ENCODE assay signal across 8 mouse cellular contexts in the genomic region with DNA sequence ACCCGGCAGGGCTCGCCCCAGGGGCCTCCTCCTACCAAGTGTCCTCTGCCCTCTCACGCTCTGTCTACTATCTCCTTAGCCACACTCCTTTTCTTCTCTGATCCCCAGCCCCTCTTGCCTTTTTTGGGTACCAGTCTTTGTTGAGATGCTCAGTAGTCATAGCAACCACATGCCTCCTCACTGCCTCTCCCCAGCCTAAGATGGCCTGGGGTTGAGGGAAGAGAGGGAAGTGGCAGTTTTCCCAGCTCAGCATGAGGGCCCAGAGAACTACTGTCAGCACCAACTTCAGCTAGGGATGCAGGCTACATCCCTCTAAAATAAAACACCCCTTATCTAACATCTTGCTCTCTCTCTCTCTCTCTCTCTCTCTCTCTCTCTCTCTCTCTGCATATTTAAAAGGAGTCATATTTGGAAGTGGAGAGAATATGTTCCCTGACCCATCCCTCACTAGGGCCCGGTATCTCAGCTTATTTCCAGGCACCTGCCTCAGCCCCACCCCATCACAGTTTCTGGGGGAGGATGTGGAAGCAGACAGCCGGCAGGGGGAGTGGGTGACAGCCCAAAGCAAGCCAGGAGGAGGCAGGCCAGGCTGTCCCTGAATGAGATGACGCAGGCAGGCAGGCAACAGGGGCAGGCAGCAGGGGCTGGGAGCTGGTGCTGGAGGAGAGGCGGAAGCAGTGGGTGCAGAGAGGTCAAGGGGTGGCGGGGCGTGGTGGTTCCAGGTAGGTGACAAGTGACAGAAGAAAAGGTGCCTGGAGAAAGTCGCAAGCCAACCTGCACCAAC. TPM values are rescaled to one million over a fixed set of nuclear protein-coding genes. Genes with fewer than 3 reads are reported as not detected.
A peak's percentile ranks its signal among the peaks of the same experiment; 100 is the strongest.
DNase-seq lines count a peak whose midpoint lies in the region; ATAC-seq lines count a peak whose summit lies in the region.

No protein-coding gene starts in this region.

- H3K9ac ChIP-seq in intestine, embryonic 15.5 days, result no peak overlapping the region

- WGBS in forebrain, embryonic 10.5 days, result 21% methylated on average over 10 of the region's 10 CpGs
- 36% methylated on average over 10 of the region's 10 CpGs for WGBS in intestine, embryonic 15.5 days

- peak; percentile 29 for DNase-seq in kidney, postnatal 14 days
- DNase-seq in kidney, adult 11 months, result no peak
- DNase-seq in MN1 (ENCODE audit: low spot score), result peak; percentile 73
- DNase-seq in forebrain, embryonic 10.5 days (ENCODE audit: extremely low spot score, low spot score), result no peak
- DNase-seq in lung, postnatal 36 days, result peak; percentile 58
- DNase-seq in splenic B cell, adult 2 months (ENCODE audit: low read depth, low spot score), result peak; percentile 64
- DNase-seq in heart, adult 9 months (ENCODE audit: low spot score in 2 of 2), result no peak

- H3K4me1 ChIP-seq in forebrain, embryonic 10.5 days, result peaks cover 59% of the 10 kb centered on the region
- H3K4me1 ChIP-seq in intestine, embryonic 15.5 days (replicated peaks), result peaks cover 25% of the 10 kb centered on the region

- H3K9me3 ChIP-seq in forebrain, embryonic 10.5 days, result no peaks in the 10 kb centered on the region
- H3K9me3 ChIP-seq in intestine, embryonic 15.5 days, result no peaks in the 10 kb centered on the region

- peak overlapping the region; percentile 22 for H3K4me3 ChIP-seq in forebrain, embryonic 10.5 days
- H3K4me3 ChIP-seq in intestine, embryonic 15.5 days (replicated peaks), result no peak overlapping the region

- peak overlapping the region; percentile 40 for H3K4me2 ChIP-seq in intestine, embryonic 15.5 days (replicated peaks)

- peak overlapping the region; percentile 67 for H3K27ac ChIP-seq in forebrain, embryonic 10.5 days
- no peak overlapping the region for H3K27ac ChIP-seq in intestine, embryonic 15.5 days

- peaks cover 41% of the 10 kb centered on the region for H3K36me3 ChIP-seq in forebrain, embryonic 10.5 days (replicated peaks)
- H3K36me3 ChIP-seq in intestine, embryonic 15.5 days, result 0 out of 2 replicates have a peak, but pooled peaks cover 7% of the 10 kb centered on the region
- no peaks in the 10 kb centered on the region; the same call in 1 of the 2 replicates for H3K36me3 ChIP-seq in splenic B cell, adult 2 months (ENCODE audit: control insufficient read depth, insufficient read depth, low read length, poor library complexity, severe bottlenecking)

- ATAC-seq in intestine, embryonic 15.5 days, result 0 out of 2 replicates have a peak, but pooled peaks have one; percentile 11

- H3K27me3 ChIP-seq in forebrain, embryonic 10.5 days (ENCODE audit: poor library complexity, severe bottlenecking), result peaks cover 34% of the 10 kb centered on the region
- H3K27me3 ChIP-seq in intestine, embryonic 15.5 days (replicated peaks), result no peaks in the 10 kb centered on the region
- no peaks in the 10 kb centered on the region for H3K27me3 ChIP-seq in splenic B cell, adult 2 months (ENCODE audit: control insufficient read depth, insufficient read depth, low read length, poor library complexity, severe bottlenecking)

RNA-seq across cellular contexts. Expression of a gene that starts 3.8 kb away (rescaled TPM):
- 5.3 and 6.0 TPM in 2 replicates for polyA plus RNA-seq in forebrain, embryonic 10.5 days (2016; fragmentation: Nextera tagmentation; extraction: Ambion mirVana)
- 6.5 and 7.5 TPM in 2 replicates for polyA plus RNA-seq in intestine, embryonic 15.5 days (2015; fragmentation: Nextera tagmentation; extraction: Ambion mirVana)

RNA-seq across cellular contexts. Expression of a gene that starts 7.5 kb away (rescaled TPM):
- polyA plus RNA-seq in forebrain, embryonic 10.5 days (2016; fragmentation: Nextera tagmentation; extraction: Ambion mirVana), result 1,192 and 1,195 TPM in 2 replicates
- 1,063 and 1,131 TPM in 2 replicates for polyA plus RNA-seq in intestine, embryonic 15.5 days (2015; fragmentation: Nextera tagmentation; extraction: Ambion mirVana)

RNA-seq across cellular contexts. Expression of a gene that starts 23.1 kb away (rescaled TPM):
- 15.2 and 17.6 TPM in 2 replicates for polyA plus RNA-seq in forebrain, embryonic 10.5 days (2016; fragmentation: Nextera tagmentation; extraction: Ambion mirVana)
- 7.6 and 11.8 TPM in 2 replicates for polyA plus RNA-seq in intestine, embryonic 15.5 days (2015; fragmentation: Nextera tagmentation; extraction: Ambion mirVana)

RNA-seq across cellular contexts. Expression of a gene that starts 32.8 kb away (rescaled TPM):
- 0.11 and 0.16 TPM in 2 replicates for polyA plus RNA-seq in forebrain, embryonic 10.5 days (2016; fragmentation: Nextera tagmentation; extraction: Ambion mirVana)
- 0.47 and 0.49 TPM in 2 replicates for polyA plus RNA-seq in intestine, embryonic 15.5 days (2015; fragmentation: Nextera tagmentation; extraction: Ambion mirVana)

RNA-seq across cellular contexts. Expression of a gene that starts 34.2 kb away (rescaled TPM):
- 0.32 and 0.42 TPM in 2 replicates for polyA plus RNA-seq in forebrain, embryonic 10.5 days (2016; fragmentation: Nextera tagmentation; extraction: Ambion mirVana)
- polyA plus RNA-seq in intestine, embryonic 15.5 days (2015; fragmentation: Nextera tagmentation; extraction: Ambion mirVana), result 0.16 and 0.29 TPM in 2 replicates

Comparison
In these comparisons a context has a peak if more than half of its experiments do, and no peak if none do; other contexts are left out.
1. DNase-seq: peak in kidney, postnatal 14 days (single experiment), MN1 (single experiment), lung, postnatal 36 days (single experiment) and splenic B cell, adult 2 months (single experiment); none in kidney, adult 11 months (single experiment), forebrain, embryonic 10.5 days (single experiment) and heart, adult 9 months (0 of 2).